Mouse (Mus musculus): Measurements from ENCODE around the gene Gm49776. TPM values are rescaled to one million over a fixed set of nuclear protein-coding genes. Genes with fewer than 3 reads are reported as not detected.
"Not testable (repeated sequence)": the region's sequence is repeated elsewhere in the genome, so short reads cannot be mapped to it uniquely, and the experiment has no call there.

The Gm49776 gene
- polyA plus RNA-seq (2012; rRNA removed), result not detected in 2 replicates

DNA sequence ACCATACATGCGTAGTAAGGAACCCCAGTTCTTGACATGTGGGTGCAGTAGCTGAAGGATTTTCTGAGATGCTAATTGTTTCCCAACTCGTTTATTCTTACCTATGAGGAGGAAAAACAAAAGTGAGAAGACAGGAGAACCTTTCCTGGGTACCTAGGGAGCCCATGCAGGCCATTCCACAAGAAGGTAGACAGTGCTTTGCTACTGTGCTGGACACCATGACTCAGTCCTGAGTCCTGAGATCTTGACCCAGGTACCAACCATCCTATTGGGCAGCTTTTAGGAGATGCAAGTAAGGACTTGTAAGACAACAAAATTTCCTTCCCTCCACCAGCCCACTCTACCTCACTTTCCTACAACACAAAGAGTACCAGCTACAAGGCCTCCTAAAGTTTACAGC is at the start of gene Gm49776:
Gene Gm49776, minus strand, starts transcription at position 101 of the 400 bp plus-strand sequence.
- H3K27ac ChIP-seq (ENCODE audit: control insufficient read depth, insufficient read depth, low read length), result no peak within 1 kb of the TSS
- peaks cover 90% of the 10 kb centered on the region for H3K36me3 ChIP-seq (ENCODE audit: control insufficient read depth, insufficient read depth, low read length)
- DNase-seq, result no peak
- no peaks in the 10 kb centered on the region for H3K4me1 ChIP-seq (replicated peaks; ENCODE audit: control insufficient read depth, insufficient read depth, low read length)
- H3K27me3 ChIP-seq (ENCODE audit: control insufficient read depth, insufficient read depth, low read length), result no peaks in the 10 kb centered on the region
- no peak within 1 kb of the TSS for H3K4me3 ChIP-seq (ENCODE audit: control insufficient read depth, insufficient read depth, low read length)
- 92% methylated on average over 2 of the region's 2 CpGs for WGBS
- TF ChIP-seq CTCF (IDR thresholded peaks at IDR 0.05; ENCODE audit: borderline replicate concordance, control insufficient read depth, extremely low read depth, insufficient read depth, low read length, poor library complexity) (no peak), POLR2A (IDR thresholded peaks at IDR 0.05; ENCODE audit: control insufficient read depth, extremely low read depth, insufficient read depth, low read length, poor library complexity) (no peak)

DNA sequence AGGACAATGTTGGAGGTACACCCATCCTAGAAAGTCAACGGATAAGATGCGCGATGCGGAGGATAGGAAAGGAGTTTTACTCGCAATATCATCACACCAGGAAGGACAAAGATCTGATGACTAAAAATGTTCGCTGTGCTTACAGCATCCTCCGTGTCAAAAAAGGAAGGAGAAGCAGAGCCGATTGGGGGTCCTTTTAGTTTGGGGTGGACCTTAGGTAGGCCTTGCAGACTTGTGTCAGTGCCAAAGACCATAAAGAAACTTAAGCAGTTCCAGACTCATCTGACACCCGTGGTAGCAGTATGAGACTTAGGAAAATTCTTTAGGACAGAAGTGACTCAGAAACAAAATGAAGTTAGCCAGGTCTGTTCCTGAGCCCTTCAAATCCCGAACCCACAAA is 31.5 kb upstream of the Gm49776 start:
- not testable (repeated sequence) for H3K4me1 ChIP-seq (replicated peaks; ENCODE audit: control insufficient read depth, insufficient read depth, low read length); DNase-seq; H3K27me3 ChIP-seq (ENCODE audit: control insufficient read depth, insufficient read depth, low read length); H3K36me3 ChIP-seq (ENCODE audit: control insufficient read depth, insufficient read depth, low read length)
- WGBS, result 0% methylated on average over 10 of the region's 10 CpGs
- Histone ChIP-seq H3K27ac (ENCODE audit: control insufficient read depth, insufficient read depth, low read length) (peak overlapping the region; percentile 32; the same call in 1 of the 2 replicates), H3K4me3 (ENCODE audit: control insufficient read depth, insufficient read depth, low read length) (peak overlapping the region; percentile 47)

DNA sequence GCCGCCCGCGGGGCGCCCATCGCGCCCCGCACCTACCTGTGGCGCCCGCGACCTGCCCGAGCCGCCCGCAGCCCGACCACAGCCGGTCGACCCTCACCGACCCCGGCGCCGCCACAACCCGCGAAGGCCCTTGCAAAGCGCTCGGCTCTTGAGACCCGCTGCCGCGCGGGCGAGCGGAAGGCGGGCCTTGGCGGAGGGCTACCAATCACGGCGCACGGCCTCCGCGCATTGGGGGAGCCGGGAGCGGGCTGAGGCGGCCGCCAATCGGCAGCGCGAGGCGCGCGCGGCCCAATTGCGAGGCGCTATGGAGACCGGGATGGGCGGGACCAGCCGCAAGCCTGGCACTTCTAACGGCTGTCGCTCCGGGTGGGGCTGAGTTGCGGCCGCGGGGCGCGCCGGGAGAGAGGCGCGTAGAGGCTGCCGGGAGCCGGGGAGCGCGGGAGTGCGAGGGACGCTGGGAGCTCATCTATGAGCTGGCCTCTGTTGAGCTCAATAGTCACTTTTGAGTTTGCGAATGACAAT is 31.0 kb upstream of the Gm49776 start, which contains the start of gene Dgcr8:
Gene Dgcr8, minus strand, starts transcription at position 180 of the 522 bp plus-strand sequence.
- Histone ChIP-seq H3K27me3 (ENCODE audit: control insufficient read depth, insufficient read depth, low read length) (no peaks in the 10 kb centered on the region), H3K36me3 (ENCODE audit: control insufficient read depth, insufficient read depth, low read length) (peaks cover 4% of the 10 kb centered on the region), H3K4me3 (ENCODE audit: control insufficient read depth, insufficient read depth, low read length) (peak within 1 kb of the TSS; percentile 90), H3K27ac (ENCODE audit: control insufficient read depth, insufficient read depth, low read length) (peak within 1 kb of the TSS; percentile 32; the same call in 1 of the 2 replicates), H3K4me1 (replicated peaks; ENCODE audit: control insufficient read depth, insufficient read depth, low read length) (peaks cover 6% of the 10 kb centered on the region)
- DNase-seq, result peak; percentile 98
- WGBS, result under 1% methylated on average over 71 of the region's 71 CpGs
- TF ChIP-seq POLR2A (IDR thresholded peaks at IDR 0.05; ENCODE audit: control insufficient read depth, extremely low read depth, insufficient read depth, low read length, poor library complexity), result peak; percentile 86
- TF ChIP-seq CTCF (IDR thresholded peaks at IDR 0.05; ENCODE audit: borderline replicate concordance, control insufficient read depth, extremely low read depth, insufficient read depth, low read length, poor library complexity), result 0 out of 2 replicates have a peak, but pooled peaks have one; percentile 48

- WGBS, result under 1% methylated on average over 31 of the region's 31 CpGs
These were observed 30.5 kb upstream of the Gm49776 start for GRCm38 (mm10) chr16:18288581-18289061.

DNA sequence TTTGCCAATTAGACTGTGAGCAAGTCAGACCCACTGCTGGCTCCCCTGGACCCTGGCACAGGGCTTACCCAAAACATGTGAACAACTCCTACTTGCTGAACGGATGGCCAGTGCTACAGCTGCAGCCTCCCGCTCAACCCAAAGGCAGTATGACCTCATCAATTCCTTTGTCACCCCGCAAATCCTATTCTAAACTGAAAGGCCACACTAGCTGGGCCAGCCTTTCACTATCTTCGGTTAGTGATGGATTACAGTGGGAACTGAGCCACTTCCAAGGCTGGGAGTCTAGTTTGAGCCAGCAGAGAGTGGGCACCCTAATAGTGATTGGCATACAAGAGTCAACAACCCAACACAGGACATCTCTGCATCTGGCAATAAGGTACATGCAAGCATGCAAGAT is 30.0 kb upstream of the Gm49776 start:
- no peak for DNase-seq
- Histone ChIP-seq H3K4me1 (replicated peaks; ENCODE audit: control insufficient read depth, insufficient read depth, low read length) (peaks cover 6% of the 10 kb centered on the region), H3K36me3 (ENCODE audit: control insufficient read depth, insufficient read depth, low read length) (peaks cover 14% of the 10 kb centered on the region), H3K27me3 (ENCODE audit: control insufficient read depth, insufficient read depth, low read length) (no peaks in the 10 kb centered on the region), H3K27ac (ENCODE audit: control insufficient read depth, insufficient read depth, low read length) (no peak overlapping the region), H3K4me3 (ENCODE audit: control insufficient read depth, insufficient read depth, low read length) (peak overlapping the region; percentile 29)
- TF ChIP-seq CTCF (IDR thresholded peaks at IDR 0.05; ENCODE audit: borderline replicate concordance, control insufficient read depth, extremely low read depth, insufficient read depth, low read length, poor library complexity) (no peak), POLR2A (IDR thresholded peaks at IDR 0.05; ENCODE audit: control insufficient read depth, extremely low read depth, insufficient read depth, low read length, poor library complexity) (no peak)
- WGBS, result 3% methylated on average over 4 of the region's 4 CpGs

More at GRCm38 (mm10) chr16:18288581-18289061, 30.5 kb upstream of the Gm49776 start:
- no peak for DNase-seq
- Histone ChIP-seq H3K27ac (ENCODE audit: control insufficient read depth, insufficient read depth, low read length) (no peak overlapping the region), H3K36me3 (ENCODE audit: control insufficient read depth, insufficient read depth, low read length) (peaks cover 9% of the 10 kb centered on the region), H3K4me3 (ENCODE audit: control insufficient read depth, insufficient read depth, low read length) (peak overlapping the region; percentile 90), H3K4me1 (replicated peaks; ENCODE audit: control insufficient read depth, insufficient read depth, low read length) (peaks cover 6% of the 10 kb centered on the region), H3K27me3 (ENCODE audit: control insufficient read depth, insufficient read depth, low read length) (no peaks in the 10 kb centered on the region)
- no peak for TF ChIP-seq CTCF (IDR thresholded peaks at IDR 0.05; ENCODE audit: borderline replicate concordance, control insufficient read depth, extremely low read depth, insufficient read depth, low read length, poor library complexity)
- TF ChIP-seq POLR2A (IDR thresholded peaks at IDR 0.05; ENCODE audit: control insufficient read depth, extremely low read depth, insufficient read depth, low read length, poor library complexity), result no peak

- DNase-seq, result no peak
- H3K4me3 ChIP-seq (ENCODE audit: control insufficient read depth, insufficient read depth, low read length), result no peak overlapping the region
- TF ChIP-seq CTCF (IDR thresholded peaks at IDR 0.05; ENCODE audit: borderline replicate concordance, control insufficient read depth, extremely low read depth, insufficient read depth, low read length, poor library complexity) (no peak), POLR2A (IDR thresholded peaks at IDR 0.05; ENCODE audit: control insufficient read depth, extremely low read depth, insufficient read depth, low read length, poor library complexity) (no peak)
- no peaks in the 10 kb centered on the region for H3K4me1 ChIP-seq (replicated peaks; ENCODE audit: control insufficient read depth, insufficient read depth, low read length)
- WGBS, result 97% methylated on average over 2 of the region's 2 CpGs
- no peak overlapping the region for H3K27ac ChIP-seq (ENCODE audit: control insufficient read depth, insufficient read depth, low read length)
- no peaks in the 10 kb centered on the region for H3K27me3 ChIP-seq (ENCODE audit: control insufficient read depth, insufficient read depth, low read length)
- H3K36me3 ChIP-seq (ENCODE audit: control insufficient read depth, insufficient read depth, low read length), result peaks cover 88% of the 10 kb centered on the region
These were observed 17.0 kb upstream of the Gm49776 start for GRCm38 (mm10) chr16:18275166-18275565.

- 94% methylated on average over 5 of the region's 5 CpGs for WGBS
- H3K4me1 ChIP-seq (replicated peaks; ENCODE audit: control insufficient read depth, insufficient read depth, low read length), result no peaks in the 10 kb centered on the region
- no peak for TF ChIP-seq POLR2A (IDR thresholded peaks at IDR 0.05; ENCODE audit: control insufficient read depth, extremely low read depth, insufficient read depth, low read length, poor library complexity)
- TF ChIP-seq CTCF (IDR thresholded peaks at IDR 0.05; ENCODE audit: borderline replicate concordance, control insufficient read depth, extremely low read depth, insufficient read depth, low read length, poor library complexity), result no peak
- H3K36me3 ChIP-seq (ENCODE audit: control insufficient read depth, insufficient read depth, low read length), result peaks cover 82% of the 10 kb centered on the region
- no peaks in the 10 kb centered on the region for H3K27me3 ChIP-seq (ENCODE audit: control insufficient read depth, insufficient read depth, low read length)
- no peak overlapping the region for H3K4me3 ChIP-seq (ENCODE audit: control insufficient read depth, insufficient read depth, low read length)
- H3K27ac ChIP-seq (ENCODE audit: control insufficient read depth, insufficient read depth, low read length), result no peak overlapping the region
- DNase-seq, result peak; percentile 27
These were observed 10.1 kb upstream of the Gm49776 start for GRCm38 (mm10) chr16:18268182-18268581.
